8 mouse cellular contexts compared by ENCODE assay signal in genomic region chr3:28745835-28746483, GRCm38 (mm10). TPM values are rescaled to one million over a fixed set of nuclear protein-coding genes. Genes with fewer than 3 reads are reported as not detected.
DNase-seq lines count a peak whose midpoint lies in the region; ATAC-seq lines count a peak whose summit lies in the region.

No protein-coding gene starts in this region.

- intact Hi-C loops in gastrocnemius, postnatal 14 days (cut with DNase I; ENCODE audit: low total_unique reads): loop anchor here (10.0 kb wide), 1 partner anchor 181 kb away; no protein-coding TSS in a partner anchor
- intact Hi-C loops in left cerebral cortex, postnatal 14 days (cut with DNase I): loop anchor here (5.0 to 10.0 kb wide), 3 partner anchors 181 to 761 kb away; no protein-coding TSS in a partner anchor

- H3K36me3 ChIP-seq in intestine, embryonic 16.5 days (ENCODE audit: control insufficient read depth, insufficient read depth, low read length): no peaks in the 10 kb centered on the region
- no peaks in the 10 kb centered on the region for H3K36me3 ChIP-seq in midbrain, embryonic 11.5 days (ENCODE audit: control insufficient read depth, insufficient read depth, low read length)

- no peaks in the 10 kb centered on the region for H3K9me3 ChIP-seq in intestine, embryonic 16.5 days (ENCODE audit: control insufficient read depth, low read length)
- no peaks in the 10 kb centered on the region for H3K9me3 ChIP-seq in midbrain, embryonic 11.5 days (ENCODE audit: control insufficient read depth, low read length)

- ATAC-seq in intestine, embryonic 16.5 days: peak; percentile 86
- peak; percentile 91 for ATAC-seq in midbrain, embryonic 11.5 days (ENCODE audit: low FRiP score)

- no peak overlapping the region for H3K27ac ChIP-seq in intestine, embryonic 16.5 days (ENCODE audit: low read length)
- no peak overlapping the region for H3K27ac ChIP-seq in midbrain, embryonic 11.5 days (ENCODE audit: low read depth, low read length)

- DNase-seq in urinary bladder, adult 18-20 months (ENCODE audit: low spot score in 2 of 2): peak; percentile 23 to 59
- DNase-seq in urinary bladder, adult 2 months (ENCODE audit: low spot score): no peak
- DNase-seq in embryo, embryonic 10.5 days (ENCODE audit: low spot score): peak; percentile 93
- DNase-seq in gastrocnemius, postnatal 14 days: peak; percentile 74
- peak; percentile 89 to 90 for DNase-seq in left cerebral cortex, postnatal 14 days (ENCODE audit: low spot score in 2 of 2)
- DNase-seq in midbrain, embryonic 11.5 days (ENCODE audit: low spot score, missing footprints): peak; percentile 93
- peak; percentile 77 for DNase-seq in skeletal muscle tissue, adult 2 months (ENCODE audit: low read depth, low spot score)

- H3K27me3 ChIP-seq in intestine, embryonic 16.5 days (replicated peaks; ENCODE audit: control insufficient read depth, insufficient read depth, low read length): no peaks in the 10 kb centered on the region
- no peaks in the 10 kb centered on the region for H3K27me3 ChIP-seq in midbrain, embryonic 11.5 days (ENCODE audit: control insufficient read depth, insufficient read depth, low read length)

- H3K4me2 ChIP-seq in intestine, embryonic 16.5 days (ENCODE audit: low read depth, low read length): no peak overlapping the region
- H3K4me2 ChIP-seq in midbrain, embryonic 11.5 days: no peak overlapping the region

- no peak overlapping the region for H3K9ac ChIP-seq in intestine, embryonic 16.5 days (ENCODE audit: low read depth, low read length)
- no peak overlapping the region for H3K9ac ChIP-seq in midbrain, embryonic 11.5 days (ENCODE audit: low read length)

- no peaks in the 10 kb centered on the region for H3K4me1 ChIP-seq in intestine, embryonic 16.5 days (ENCODE audit: control insufficient read depth, insufficient read depth, low read length)
- H3K4me1 ChIP-seq in midbrain, embryonic 11.5 days (ENCODE audit: control insufficient read depth, insufficient read depth, low read length): no peaks in the 10 kb centered on the region

- 29% methylated on average over 7 of the region's 7 CpGs for WGBS in intestine, embryonic 16.5 days
- 40% methylated on average over 7 of the region's 7 CpGs for WGBS in midbrain, embryonic 11.5 days

- no peak overlapping the region for H3K4me3 ChIP-seq in intestine, embryonic 16.5 days (ENCODE audit: low read length)
- no peak overlapping the region for H3K4me3 ChIP-seq in midbrain, embryonic 11.5 days (ENCODE audit: low read depth, low read length)

RNA-seq across cellular contexts. Expression of gene Eif5a2, which starts 35.1 kb away (rescaled TPM):
- 4.7 and 5.0 TPM in 2 replicates for polyA plus RNA-seq in urinary bladder, adult 2 months (2012; rRNA removed)
- 1 to 10 TPM; 1.5 TPM for total RNA-seq in gastrocnemius, postnatal 14 days (2021)
- polyA plus RNA-seq in intestine, embryonic 16.5 days (2015; fragmentation: Nextera tagmentation; extraction: Ambion mirVana): 3.0 and 3.5 TPM in 2 replicates
- total RNA-seq in left cerebral cortex, postnatal 14 days (2021): 10 to 100 TPM; 19.1 to 20.8 TPM
- 18.0 and 20.7 TPM in 2 replicates for polyA plus RNA-seq in midbrain, embryonic 11.5 days (2014; fragmentation: Nextera tagmentation; extraction: Ambion mirVana)

RNA-seq across cellular contexts. Expression of gene Slc2a2, which starts 48.3 kb away (rescaled TPM):
- polyA plus RNA-seq in urinary bladder, adult 2 months (2012; rRNA removed): 0.10 and 0.12 TPM in 2 replicates
- not detected for total RNA-seq in gastrocnemius, postnatal 14 days (2021)
- 14.3 and 21.9 TPM in 2 replicates for polyA plus RNA-seq in intestine, embryonic 16.5 days (2015; fragmentation: Nextera tagmentation; extraction: Ambion mirVana)
- not detected for total RNA-seq in left cerebral cortex, postnatal 14 days (2021)
- polyA plus RNA-seq in midbrain, embryonic 11.5 days (2014; fragmentation: Nextera tagmentation; extraction: Ambion mirVana): not detected in 2 replicates

RNA-seq across cellular contexts. Expression of gene Rpl22l1, which starts 59.3 kb away (rescaled TPM):
- polyA plus RNA-seq in urinary bladder, adult 2 months (2012; rRNA removed): 222 and 228 TPM in 2 replicates
- total RNA-seq in gastrocnemius, postnatal 14 days (2021): 100 to 1,000 TPM; 164 to 179 TPM
- 324 and 343 TPM in 2 replicates for polyA plus RNA-seq in intestine, embryonic 16.5 days (2015; fragmentation: Nextera tagmentation; extraction: Ambion mirVana)
- total RNA-seq in left cerebral cortex, postnatal 14 days (2021): 100 to 1,000 TPM; 186 to 192 TPM
- 389 and 419 TPM in 2 replicates for polyA plus RNA-seq in midbrain, embryonic 11.5 days (2014; fragmentation: Nextera tagmentation; extraction: Ambion mirVana)

Comparison
In these comparisons a context has a peak if more than half of its experiments do, and no peak if none do; other contexts are left out.
1. RNA of gene Slc2a2, which starts 48.3 kb away (polyA plus RNA-seq): 14.3 to 21.9 TPM in intestine, embryonic 16.5 days; 0.10 to 0.12 TPM in urinary bladder, adult 2 months and not detected in midbrain, embryonic 11.5 days; every median in the first group is over 10 times any median in the second.